Comparison of ENCODE assay signal across 9 mouse cellular contexts in the genomic region with DNA sequence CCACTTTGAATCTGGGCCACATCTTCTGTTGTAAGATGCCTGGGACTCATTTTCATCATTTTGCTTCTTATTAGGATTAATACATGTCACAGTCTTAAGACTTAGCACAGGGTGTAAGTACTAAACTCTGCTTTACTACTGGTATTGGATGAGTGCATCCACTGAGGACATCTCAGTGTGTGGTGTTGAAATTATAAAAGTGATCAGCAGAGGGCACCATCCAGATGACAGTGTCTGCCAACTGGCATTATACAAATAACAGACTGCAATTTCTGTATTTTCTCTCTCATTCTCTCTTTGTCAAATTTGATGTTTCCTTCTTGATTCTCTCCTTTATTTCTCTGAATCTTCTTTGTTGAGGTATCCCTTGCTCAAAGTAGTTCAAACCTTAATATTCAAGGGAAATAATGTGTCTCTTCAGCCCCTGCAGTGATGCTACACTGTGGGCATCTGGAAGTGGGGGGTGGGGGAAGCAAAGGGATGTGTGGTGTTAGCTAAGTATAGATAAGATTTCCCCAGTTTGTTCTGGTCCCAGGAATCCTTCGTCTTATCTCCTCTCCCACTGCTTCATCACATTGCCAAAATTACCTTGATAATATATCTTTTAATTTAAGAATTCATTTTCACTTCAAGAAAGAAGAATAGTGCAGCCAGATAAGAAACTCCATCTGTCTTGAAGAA.
DNase-seq lines count a peak whose midpoint lies in the region; ATAC-seq and TF ChIP-seq lines count a peak whose summit lies in the region.
"Had no signal": no experiment of that assay in that cellular context is flagged by ENCODE, and none has a peak within 500 bp of the region (broad histone marks: within the 10 kb centered on the region; RNA-seq: fewer than 3 reads in every experiment).

No protein-coding gene starts in this region.

- 33% methylated on average over 1 of the region's 1 CpGs for WGBS in forebrain, postnatal 0 days
- 47% methylated on average over 1 of the region's 1 CpGs for WGBS in forebrain, embryonic 13.5 days
- 42% methylated on average over 1 of the region's 1 CpGs for WGBS in midbrain, embryonic 14.5 days
- WGBS in midbrain, embryonic 16.5 days: 25% methylated on average over 1 of the region's 1 CpGs

- H3K27me3 ChIP-seq in forebrain, postnatal 0 days (ENCODE audit: insufficient read depth, low read length): no peaks in the 10 kb centered on the region
- H3K27me3 ChIP-seq in forebrain, embryonic 13.5 days: no peaks in the 10 kb centered on the region
- H3K27me3 ChIP-seq in midbrain, embryonic 14.5 days (ENCODE audit: control insufficient read depth, insufficient read depth, low read length): no peaks in the 10 kb centered on the region
- H3K27me3 ChIP-seq in midbrain, embryonic 16.5 days (ENCODE audit: control insufficient read depth, insufficient read depth, low read depth, low read length): no peaks in the 10 kb centered on the region
- H3K27me3 ChIP-seq: stomach, embryonic 15.5 days had no signal

- H3K4me2 ChIP-seq in forebrain, postnatal 0 days (ENCODE audit: low read depth): no peak overlapping the region
- H3K4me2 ChIP-seq in forebrain, embryonic 13.5 days: no peak overlapping the region
- no peak overlapping the region for H3K4me2 ChIP-seq in midbrain, embryonic 14.5 days (ENCODE audit: low read length)
- H3K4me2 ChIP-seq in midbrain, embryonic 16.5 days (ENCODE audit: low read length): no peak overlapping the region
- H3K4me2 ChIP-seq: stomach, embryonic 15.5 days had no signal

- peak; percentile 68; the same call in 1 of the 2 replicates for ATAC-seq in forebrain, postnatal 0 days
- ATAC-seq in forebrain, embryonic 13.5 days: no peak
- no peak for ATAC-seq in midbrain, embryonic 14.5 days (ENCODE audit: low FRiP score, low TSS enrichment)
- ATAC-seq in midbrain, embryonic 16.5 days: no peak
- peak; percentile 44; the same call in 1 of the 2 replicates for ATAC-seq in megakaryocyte, adult 5-6 weeks (ENCODE audit: poor library complexity, severe bottlenecking)

- no peaks in the 10 kb centered on the region for H3K36me3 ChIP-seq in forebrain, postnatal 0 days (ENCODE audit: insufficient read depth)
- no peaks in the 10 kb centered on the region for H3K36me3 ChIP-seq in forebrain, embryonic 13.5 days (ENCODE audit: poor library complexity, severe bottlenecking)
- H3K36me3 ChIP-seq in midbrain, embryonic 14.5 days (ENCODE audit: control insufficient read depth, insufficient read depth, low read length): no peaks in the 10 kb centered on the region
- no peaks in the 10 kb centered on the region for H3K36me3 ChIP-seq in midbrain, embryonic 16.5 days (ENCODE audit: control insufficient read depth, insufficient read depth, low read length)
- H3K36me3 ChIP-seq: stomach, embryonic 15.5 days had no signal

- no peaks in the 10 kb centered on the region for H3K9me3 ChIP-seq in forebrain, postnatal 0 days (ENCODE audit: low read length)
- H3K9me3 ChIP-seq in forebrain, embryonic 13.5 days (replicated peaks): no peaks in the 10 kb centered on the region
- no peaks in the 10 kb centered on the region for H3K9me3 ChIP-seq in midbrain, embryonic 14.5 days (ENCODE audit: control insufficient read depth, low read length)
- H3K9me3 ChIP-seq in midbrain, embryonic 16.5 days (replicated peaks; ENCODE audit: control insufficient read depth, low read length, poor library complexity, severe bottlenecking): no peaks in the 10 kb centered on the region
- H3K9me3 ChIP-seq: stomach, embryonic 15.5 days had no signal

- TF ChIP-seq CTCF in forebrain, postnatal 0 days (IDR thresholded peaks at IDR 0.05; ENCODE audit: low read depth): peak; percentile 69

- no peaks in the 10 kb centered on the region for H3K4me1 ChIP-seq in forebrain, postnatal 0 days (ENCODE audit: insufficient read depth)
- no peaks in the 10 kb centered on the region for H3K4me1 ChIP-seq in forebrain, embryonic 13.5 days
- H3K4me1 ChIP-seq in midbrain, embryonic 14.5 days (ENCODE audit: control insufficient read depth, insufficient read depth, low read length): no peaks in the 10 kb centered on the region
- H3K4me1 ChIP-seq in midbrain, embryonic 16.5 days (ENCODE audit: control insufficient read depth, insufficient read depth, low read length): no peaks in the 10 kb centered on the region
- H3K4me1 ChIP-seq: stomach, embryonic 15.5 days had no signal

- H3K4me3 ChIP-seq in forebrain, postnatal 0 days (ENCODE audit: low read depth, low read length): no peak overlapping the region
- no peak overlapping the region for H3K4me3 ChIP-seq in forebrain, embryonic 13.5 days
- H3K4me3 ChIP-seq in midbrain, embryonic 14.5 days (replicated peaks; ENCODE audit: low read depth, low read length): no peak overlapping the region
- no peak overlapping the region for H3K4me3 ChIP-seq in midbrain, embryonic 16.5 days (ENCODE audit: low read depth, low read length)
- H3K4me3 ChIP-seq: stomach, embryonic 15.5 days had no signal

- no peak overlapping the region for H3K9ac ChIP-seq in forebrain, postnatal 0 days
- H3K9ac ChIP-seq in forebrain, embryonic 13.5 days: no peak overlapping the region
- H3K9ac ChIP-seq in midbrain, embryonic 14.5 days (replicated peaks; ENCODE audit: low read length): no peak overlapping the region
- no peak overlapping the region for H3K9ac ChIP-seq in midbrain, embryonic 16.5 days (ENCODE audit: low read depth, low read length)
- H3K9ac ChIP-seq: stomach, embryonic 15.5 days had no signal

- no peak overlapping the region for H3K27ac ChIP-seq in forebrain, postnatal 0 days (ENCODE audit: low read depth, low read length)
- H3K27ac ChIP-seq in forebrain, embryonic 13.5 days: no peak overlapping the region
- no peak overlapping the region for H3K27ac ChIP-seq in midbrain, embryonic 14.5 days (replicated peaks; ENCODE audit: low read depth, low read length)
- H3K27ac ChIP-seq in midbrain, embryonic 16.5 days (ENCODE audit: low read length): no peak overlapping the region
- H3K27ac ChIP-seq: stomach, embryonic 15.5 days had no signal

- peak; percentile 74 for DNase-seq in forebrain, postnatal 0 days
- DNase-seq in midbrain, embryonic 14.5 days: peak; percentile 81
- peak; percentile 3 for DNase-seq in c-Kit-positive CD71-positive TER-119-negative erythroid progenitor cells, embryonic 14.5 days (ENCODE audit: low read depth)
- DNase-seq in kidney, postnatal 14 days: peak; percentile 45
- no peak for DNase-seq in urinary bladder, postnatal 10 days (ENCODE audit: low spot score)

Comparison
In these comparisons a context has a peak if more than half of its experiments do, and no peak if none do; other contexts are left out.
1. ATAC-seq: peak in forebrain, postnatal 0 days (single experiment) and megakaryocyte, adult 5-6 weeks (single experiment); none in forebrain, embryonic 13.5 days (single experiment), midbrain, embryonic 14.5 days (single experiment) and midbrain, embryonic 16.5 days (single experiment).